Mouse (Mus musculus): ENCODE measurements at regions not wholly inside any gene's neighbourhood (a gene's known extent, or its start where the extent isn't known, plus 50 kb on each side); places are given as distances from the start of the nearest gene placed in this dataset.

GRCm38 (mm10) chr17:45322842-45323241, 110.7 kb downstream of the Cdc5l start:
- TF ChIP-seq FOSL1 (IDR thresholded peaks at IDR 0.05; ENCODE audit: insufficient read depth, low read length, poor library complexity, severe bottlenecking) (no peak), MAX (IDR thresholded peaks at IDR 0.05) (no peak)
